Mouse (Mus musculus) stomach, embryonic 15.5 days (tissue): ENCODE data around the gene Macc1. TPM values are rescaled to one million over a fixed set of nuclear protein-coding genes. Genes with fewer than 3 reads are reported as not detected.

ENCODE experiments used
- polyA plus RNA-seq: library from polyadenylated mRNA; unstranded; fragments of >200 nt; fragmentation: Nextera tagmentation; extraction: Ambion mirVana; gene quantifications from 2 replicates; pipeline ENCODE4 v1.2.1, GENCODE M21; 2015

Gene Macc1
- polyA plus RNA-seq, 1 experiment from 2014 or later = 4.9 TPM

Other genes with a start within 250 kb of the Macc1 start
- gene Itgb8, start 75.5 kb upstream of the Macc1 start, polyA plus RNA-seq = 3.2 and 3.4 TPM in 2 replicates